Mouse (Mus musculus) spleen, postnatal 4 days (tissue): ENCODE data around the gene Axin1.
"Not testable (repeated sequence)": the region's sequence is repeated elsewhere in the genome, so short reads cannot be mapped to it uniquely, and the experiment has no call there.

ENCODE experiments used
- DNase-seq, 2 experiments: peaks; one replicate each; pipeline ENCODE4 v3.0.0; 2022; ENCODE audit warnings: low spot score in 2 of 2

Axin1 gene

DNA sequence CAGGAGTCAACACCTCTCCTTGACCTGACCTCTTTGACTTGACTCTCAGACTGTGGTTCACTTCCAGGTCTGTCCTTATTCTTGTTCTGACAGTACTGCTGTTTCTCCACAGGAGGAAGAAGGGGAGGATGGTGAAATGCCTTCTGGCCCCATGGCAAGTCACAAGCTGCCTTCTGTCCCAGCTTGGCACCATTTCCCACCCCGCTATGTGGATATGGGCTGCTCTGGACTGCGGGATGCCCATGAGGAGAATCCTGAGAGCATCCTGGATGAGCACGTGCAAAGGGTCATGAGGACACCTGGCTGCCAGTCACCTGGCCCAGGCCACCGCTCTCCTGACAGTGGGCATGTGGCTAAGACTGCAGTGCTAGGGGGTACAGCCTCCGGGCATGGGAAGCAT lies 49.1 kb downstream of the Axin1 start:
- DNase-seq: no peak

DNA sequence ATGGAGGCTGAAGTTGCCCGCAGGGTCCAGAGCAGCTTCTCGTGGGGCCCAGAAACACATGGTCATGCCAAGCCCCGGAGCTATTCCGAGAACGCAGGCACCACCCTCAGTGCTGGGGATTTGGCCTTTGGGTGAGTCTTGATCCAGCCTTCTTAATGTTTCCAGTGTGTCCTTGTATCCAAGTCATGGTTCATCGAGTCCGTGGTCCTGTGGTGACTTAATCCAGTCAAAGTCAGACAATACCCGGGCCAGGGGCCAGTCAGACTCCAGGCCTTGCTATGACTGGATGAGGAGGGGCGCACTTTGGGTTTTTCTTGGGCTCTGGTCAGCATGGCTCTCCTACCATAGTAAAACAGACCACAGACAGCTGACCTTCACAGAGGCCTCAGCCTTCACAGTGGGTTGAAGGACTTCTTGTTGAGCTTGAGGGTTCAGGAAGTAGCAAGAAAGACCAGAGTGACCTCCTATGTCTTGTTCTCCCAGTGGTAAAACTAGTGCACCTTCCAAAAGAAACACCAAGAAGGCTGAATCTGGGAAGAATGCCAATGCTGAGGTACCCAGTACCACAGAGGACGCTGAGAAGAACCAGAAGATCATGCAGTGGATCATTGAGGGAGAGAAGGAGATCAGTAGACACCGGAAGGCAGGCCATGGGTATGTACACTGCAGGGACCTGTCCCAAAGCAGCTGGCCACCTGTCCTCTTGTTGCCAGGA lies 49.8 kb downstream of the Axin1 start:
- no peak for DNase-seq

DNA sequence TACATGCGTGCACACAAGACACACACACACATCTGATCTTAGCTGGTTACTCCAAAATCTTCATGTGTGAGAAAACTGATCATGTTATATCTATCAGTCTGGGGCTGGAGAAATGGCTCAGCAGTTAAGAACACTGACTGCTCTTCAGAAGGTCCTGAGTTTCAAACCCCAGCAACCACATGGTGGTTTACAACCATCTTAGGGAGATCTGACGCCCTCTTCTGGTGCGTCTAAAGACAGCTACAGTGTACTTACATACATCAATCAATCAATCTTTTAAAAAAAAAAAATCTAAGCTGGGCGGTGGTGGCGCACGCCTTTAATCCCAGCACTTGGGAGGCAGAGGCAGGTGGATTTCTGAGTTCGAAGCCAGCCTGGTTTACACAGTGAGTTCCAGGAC lies 53.0 kb downstream of the Axin1 start:
- not testable (repeated sequence) for DNase-seq

- DNase-seq: no peak
These were observed 54.1 kb downstream of the Axin1 start for GRCm38 (mm10) chr17:26192481-26193190.

GRCm38 (mm10) chr17:26198892-26199291 lies 60.4 kb downstream of the Axin1 start, which contains the start of gene Pdia2:
TSS of gene Pdia2 (minus strand) at chr17:26199087.
- DNase-seq: peak; percentile 71 to 76

- peak in 1 of 2 experiments; percentile 47 for DNase-seq
These were observed 62.6 kb downstream of the Axin1 start for GRCm38 (mm10) chr17:26200831-26201705.

- peak in 1 of 2 experiments; percentile 35 for DNase-seq
These were observed 63.5 kb downstream of the Axin1 start for GRCm38 (mm10) chr17:26201998-26202397.

GRCm38 (mm10) chr17:26202737-26203136 lies 64.2 kb downstream of the Axin1 start, which contains the start of gene Rgs11:
TSS of gene Rgs11 (plus strand) at chr17:26202951.
- DNase-seq: peak; percentile 64 to 83

- no peak for DNase-seq
These were observed 64.9 kb downstream of the Axin1 start for GRCm38 (mm10) chr17:26203321-26203811.

DNA sequence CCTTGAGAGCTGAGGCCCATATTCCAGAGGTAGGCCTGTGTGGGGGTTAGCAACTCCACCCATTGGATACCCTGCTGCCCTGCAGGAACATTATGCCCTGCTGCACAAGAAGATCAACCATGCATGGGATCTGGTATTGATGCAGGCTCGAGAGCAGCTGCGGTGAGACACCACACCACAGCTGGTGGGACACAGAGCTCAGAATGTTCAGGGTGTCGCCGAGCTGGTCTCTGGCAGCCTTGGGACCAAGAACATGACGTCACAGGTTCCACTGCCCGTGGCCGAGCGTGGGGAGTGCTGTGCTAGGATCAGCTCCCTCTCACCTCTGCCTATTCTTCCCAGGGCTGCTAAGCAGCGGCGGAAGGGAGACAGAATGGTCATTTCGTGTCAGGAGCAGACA lies 66.3 kb downstream of the Axin1 start:
- no peak for DNase-seq

- no peak for DNase-seq
These were observed 67.9 kb downstream of the Axin1 start for GRCm38 (mm10) chr17:26206392-26206791.

GRCm38 (mm10) chr17:26207686-26208085 lies 69.2 kb downstream of the Axin1 start, which contains the start of gene Arhgdig:
TSS of gene Arhgdig (minus strand) at chr17:26207786.
- no peak for DNase-seq

- DNase-seq: no peak
These were observed 73.8 kb downstream of the Axin1 start for GRCm38 (mm10) chr17:26212241-26212640.

DNA sequence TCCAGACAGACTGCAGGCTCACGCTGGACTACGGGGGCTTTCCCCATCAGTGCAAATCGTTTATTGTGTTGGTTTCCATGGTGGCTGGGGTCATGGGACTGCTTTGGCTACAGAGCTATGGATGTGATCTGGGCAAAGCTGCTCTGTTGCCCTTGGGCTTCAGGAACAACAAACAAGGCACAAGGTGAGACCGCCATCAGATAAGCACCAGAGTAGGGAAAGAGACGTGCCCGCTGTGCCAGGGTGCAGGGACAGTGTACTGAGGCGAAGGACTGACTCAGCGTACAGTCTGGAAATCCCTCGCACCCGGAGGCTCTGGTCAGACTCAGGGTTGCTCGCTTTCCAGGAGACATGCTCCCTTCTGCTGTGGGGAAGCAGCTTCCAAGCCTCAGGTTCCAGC lies 74.2 kb downstream of the Axin1 start:
- DNase-seq: no peak

DNA sequence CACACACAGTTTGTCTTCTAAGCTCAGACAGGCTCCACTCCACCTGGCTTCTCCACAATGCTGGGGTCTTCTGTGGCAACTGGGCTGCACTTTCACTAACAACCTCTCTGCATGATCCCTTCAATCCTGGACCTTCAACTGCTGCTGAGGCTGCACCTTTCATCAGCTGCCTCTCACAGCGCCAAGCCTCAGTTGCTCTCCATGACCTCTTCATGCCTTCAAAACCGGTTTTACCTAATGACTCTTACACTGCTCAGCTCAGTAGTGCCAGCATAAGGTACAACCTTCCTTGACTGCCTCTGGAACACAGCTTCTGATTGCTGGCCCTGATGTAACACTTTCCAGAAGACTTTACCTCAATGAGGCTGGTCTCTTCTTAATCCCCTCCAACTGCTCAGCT lies 83.0 kb downstream of the Axin1 start:
- no peak for DNase-seq

DNA sequence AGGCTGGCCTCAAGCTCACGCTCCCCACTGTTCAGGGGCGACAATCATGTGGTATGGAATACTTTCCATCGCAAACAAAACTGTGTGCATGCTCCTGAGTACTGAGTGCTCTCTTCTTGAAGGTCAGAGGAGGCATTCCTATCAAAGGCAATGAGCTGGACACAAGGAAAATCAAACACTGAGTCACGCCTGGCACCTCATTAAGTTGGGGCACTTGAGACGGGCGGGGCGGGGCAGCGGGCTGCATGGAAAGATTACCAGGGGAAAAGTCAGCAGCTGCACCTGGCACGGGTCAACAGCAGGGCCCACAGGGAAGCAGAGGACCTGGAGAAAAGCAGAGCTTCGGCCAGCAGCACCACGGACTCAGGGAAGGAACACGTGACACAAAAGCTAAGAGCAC lies 86.7 kb downstream of the Axin1 start:
- no peak for DNase-seq

- DNase-seq: no peak
These were observed 91.3 kb downstream of the Axin1 start for GRCm38 (mm10) chr17:26229776-26230175.

DNA sequence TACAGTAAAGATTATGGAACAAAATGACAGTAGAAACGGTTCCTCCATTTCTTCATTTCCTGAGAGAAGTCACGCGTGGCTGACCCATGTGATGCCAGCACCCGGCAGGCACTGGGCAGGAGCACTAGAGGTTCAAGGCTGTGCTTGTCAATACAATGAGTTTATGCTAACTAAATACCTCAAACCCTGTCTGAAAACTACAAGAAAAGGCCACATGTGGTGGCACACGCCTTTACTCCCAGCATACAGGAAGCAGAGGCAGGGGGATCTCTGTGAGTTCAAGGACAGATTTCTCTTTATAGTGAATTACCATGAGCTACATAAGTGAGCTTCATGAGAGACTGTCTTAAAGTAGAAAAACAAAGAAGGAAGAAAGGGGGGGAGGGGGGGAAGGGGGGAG lies 92.7 kb downstream of the Axin1 start:
- DNase-seq: no peak

- DNase-seq: no peak
These were observed 94.4 kb downstream of the Axin1 start for GRCm38 (mm10) chr17:26232863-26233262.

DNA sequence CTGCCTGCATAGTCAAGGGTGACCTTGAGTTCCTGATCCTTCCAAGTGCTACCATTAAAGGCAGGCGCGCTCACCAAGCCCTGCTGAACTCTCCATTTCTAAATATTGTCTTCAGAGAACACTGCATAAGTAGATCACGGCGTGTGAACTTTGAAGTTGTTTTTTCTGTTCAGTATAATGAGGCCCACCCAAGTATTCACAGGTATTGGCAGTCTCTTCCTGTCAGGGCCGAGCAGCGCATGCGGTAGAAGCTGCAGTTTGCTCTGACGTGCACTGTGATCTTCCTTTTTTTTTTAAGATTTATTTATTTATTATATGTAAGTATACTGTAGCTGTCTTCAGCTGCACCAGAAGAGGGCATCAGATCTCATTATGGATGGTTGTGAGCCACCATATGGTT lies 95.9 kb downstream of the Axin1 start:
- no peak for DNase-seq

DNA sequence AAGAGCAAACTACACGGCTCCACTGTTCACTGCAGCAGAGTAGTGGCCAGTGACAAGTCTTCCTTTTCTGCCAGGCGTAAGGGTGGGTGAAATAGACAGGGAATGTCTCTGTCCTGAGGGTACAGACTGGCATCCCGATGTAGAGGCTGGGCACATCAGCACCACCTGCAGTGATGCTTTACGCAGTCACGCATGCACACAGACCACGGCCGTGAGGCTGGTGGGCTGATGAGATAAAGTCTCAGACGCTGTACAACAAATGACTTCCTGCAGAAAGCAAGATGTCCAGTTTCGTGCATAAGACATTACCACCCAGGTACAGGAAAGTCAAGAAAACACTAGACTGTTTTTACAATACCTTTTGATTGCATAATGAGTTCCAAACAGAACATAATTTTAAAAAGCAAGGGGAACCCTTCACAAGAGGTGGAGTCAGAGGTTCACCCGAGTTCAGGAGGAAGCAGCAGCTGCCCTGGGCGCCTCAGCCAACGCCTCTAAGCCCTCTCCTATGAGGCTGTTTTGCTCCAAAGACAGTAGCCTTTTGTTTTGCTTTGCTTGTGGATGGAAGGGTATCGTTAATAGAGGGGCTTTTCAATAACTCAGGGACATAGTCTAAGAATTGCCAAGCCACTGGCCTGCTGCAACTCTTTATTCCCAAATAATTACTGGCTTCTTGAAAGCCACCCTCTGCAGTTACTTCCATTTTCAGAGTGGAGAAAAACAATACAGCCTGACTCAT lies 96.8 kb downstream of the Axin1 start:
- DNase-seq: no peak
